Mouse (Mus musculus): Measurements from ENCODE around the gene Wdr95. TPM values are rescaled to one million over a fixed set of nuclear protein-coding genes. Genes with fewer than 3 reads are reported as not detected.

Wdr95 gene
- polyA plus RNA-seq, 1 experiment: not detected

- Histone ChIP-seq H3K4me1 (ENCODE audit: control insufficient read depth, insufficient read depth, low read length) (peaks cover 3% of the 10 kb centered on the region), H3K27ac (ENCODE audit: insufficient read depth, low read length) (no peak overlapping the region), H3K4me3 (ENCODE audit: low read depth, low read length) (no peak overlapping the region), H3K9me3 (replicated peaks; ENCODE audit: control insufficient read depth, insufficient read depth, low read length, poor library complexity, severe bottlenecking) (peaks cover 6% of the 10 kb centered on the region), H3K36me3 (ENCODE audit: control insufficient read depth, insufficient read depth, low read length, poor library complexity, severe bottlenecking) (no peaks in the 10 kb centered on the region), H3K9ac (ENCODE audit: low read depth, poor library complexity, severe bottlenecking) (no peak overlapping the region), H3K27me3 (ENCODE audit: control insufficient read depth, insufficient read depth, low read length, poor library complexity, severe bottlenecking) (no peaks in the 10 kb centered on the region)
- peak; percentile 13 for TF ChIP-seq CTCF (IDR thresholded peaks at IDR 0.05; ENCODE audit: low read depth, low read length)
- TF ChIP-seq POLR2A (IDR thresholded peaks at IDR 0.05; ENCODE audit: insufficient read depth, low read length): no peak
Measured at GRCm38 (mm10) chr5:149661428-149661827, 132.9 kb downstream of the Wdr95 start.

Other genes with a start within 250 kb of the Wdr95 start
- gene Medag, start 116.9 kb upstream of the Wdr95 start, polyA plus RNA-seq (2011; ENCODE audit: insufficient read depth, insufficient read length, low read depth, missing spikeins): 0.30 and 0.91 TPM in 2 replicates
- 3.2 and 4.7 TPM in 2 replicates for gene Tex26, start 89.0 kb upstream of the Wdr95 start, polyA plus RNA-seq (2011; ENCODE audit: insufficient read depth, insufficient read length, low read depth, missing spikeins)
- gene Hsph1, start 107.7 kb downstream of the Wdr95 start, polyA plus RNA-seq (2011; ENCODE audit: insufficient read depth, insufficient read length, low read depth, missing spikeins): 154 and 163 TPM in 2 replicates
- 14.2 and 18.5 TPM in 2 replicates for gene B3glct, start 149.6 kb downstream of the Wdr95 start, polyA plus RNA-seq (2011; ENCODE audit: insufficient read depth, insufficient read length, low read depth, missing spikeins)